Mouse (Mus musculus) CH12.LX (cell line): ENCODE data around the gene S100a2. TPM values are rescaled to one million over a fixed set of nuclear protein-coding genes. Genes with fewer than 3 reads are reported as not detected.

Experiments
- DNase-seq: peaks from one replicate; pipeline ENCODE4 v3.0.0-alpha.2; 2013; ENCODE audit errors: extremely low read depth
- H3K27ac ChIP-seq: 2 replicates; pipeline ENCODE4 v1.5.1; 2012; ENCODE audit warnings: low read depth, mild to moderate bottlenecking, control low read depth, moderate library complexity; ENCODE audit not compliant: insufficient read depth
- H3K27me3 ChIP-seq: replicated peaks from 2 replicates; pipeline ENCODE3; 2012; ENCODE audit warnings: inconsistent platforms
- H3K36me3 ChIP-seq, 2 experiments: replicated peaks in 1 of 2; 2 replicates each; pipeline versions ENCODE3 to v1.6.1; 2012; ENCODE audit warnings: inconsistent platforms in 1 of 2, low read length in 1 of 2, mild to moderate bottlenecking in 1 of 2, mixed read lengths in 1 of 2, moderate library complexity in 1 of 2; ENCODE audit not compliant: control insufficient read depth in 1 of 2, insufficient read depth in 1 of 2
- H3K4me1 ChIP-seq, 2 experiments: 2 replicates each; pipeline ENCODE4 v1.6.1; 2012; ENCODE audit warnings: inconsistent platforms in 1 of 2, moderate library complexity in 1 of 2; ENCODE audit not compliant: insufficient read depth in 2 of 2, control insufficient read depth in 1 of 2
- H3K4me2 ChIP-seq: 2 replicates; pipeline ENCODE4 v1.6.1; 2012; ENCODE audit warnings: low read depth, mild to moderate bottlenecking, control low read depth; ENCODE audit not compliant: poor library complexity, insufficient read depth, severe bottlenecking
- H3K4me3 ChIP-seq, 3 experiments: fragments of 150-350 bp in 1 of 3; sonication (generic) in 1 of 3; replicated peaks in 1 of 3; 2 replicates each; pipeline versions ENCODE3 to v1.5.1; 2011 to 2012; ENCODE audit warnings: low read depth in 2 of 3, low read length in 2 of 3, mild to moderate bottlenecking in 2 of 3, moderate library complexity in 2 of 3, control low read depth in 1 of 3, improper control_type of control experiment in 1 of 3, inconsistent platforms in 1 of 3, mixed read lengths in 1 of 3; ENCODE audit not compliant: poor library complexity in 1 of 3
- H3K79me2 ChIP-seq: replicated peaks from 2 replicates; pipeline ENCODE4 v1.6.1; 2012; ENCODE audit warnings: mild to moderate bottlenecking, moderate library complexity; ENCODE audit not compliant: control insufficient read depth, poor library complexity, insufficient read depth, severe bottlenecking; ENCODE audit errors: extremely low read depth
- H3K9ac ChIP-seq: 2 replicates; pipeline ENCODE4 v1.6.1; 2012; ENCODE audit warnings: low read depth, mild to moderate bottlenecking, control low read depth, moderate library complexity; ENCODE audit not compliant: insufficient read depth
- H3K9me3 ChIP-seq: replicated peaks from 2 replicates; pipeline ENCODE3; 2012; ENCODE audit warnings: low read length, inconsistent platforms, mixed read lengths
- CHD2 ChIP-seq: IDR thresholded peaks from 2 replicates; pipeline ENCODE4 v1.6.1; 2011; ENCODE audit warnings: low read length, improper control_type of control experiment
- CTCF ChIP-seq, 2 experiments: IDR thresholded peaks in 1 of 2; conservative IDR thresholded peaks in 1 of 2; 2 replicates each; pipeline ENCODE4 v1.5.1; 2011 to 2012; ENCODE audit warnings: low read depth in 2 of 2, low read length in 2 of 2, improper control_type of control experiment in 1 of 2, inconsistent platforms in 1 of 2, mild to moderate bottlenecking in 1 of 2, moderate library complexity in 1 of 2
- ELF1 ChIP-seq: IDR thresholded peaks from 2 replicates; pipeline ENCODE4 v1.6.1; 2014; ENCODE audit warnings: low read depth, mild to moderate bottlenecking, inconsistent platforms, low read length, improper control_type of control experiment
- ETS1 ChIP-seq: conservative IDR thresholded peaks from 2 replicates; pipeline ENCODE4 v1.6.1; 2012; ENCODE audit warnings: low read depth, mild to moderate bottlenecking, inconsistent platforms, low read length, improper control_type of control experiment, moderate library complexity
- HCFC1 ChIP-seq: IDR thresholded peaks from 2 replicates; pipeline ENCODE4 v1.6.1; 2012; ENCODE audit warnings: low read depth, mild to moderate bottlenecking, inconsistent platforms, low read length, improper control_type of control experiment
- JUN ChIP-seq: IDR thresholded peaks from 2 replicates; pipeline ENCODE4 v1.6.1; 2011; ENCODE audit warnings: low read depth, mild to moderate bottlenecking, low read length, improper control_type of control experiment, moderate library complexity; ENCODE audit not compliant: insufficient read depth
- MAFK ChIP-seq: IDR thresholded peaks from 2 replicates; pipeline ENCODE4 v1.6.1; 2011; ENCODE audit warnings: low read length, improper control_type of control experiment; ENCODE audit not compliant: insufficient replicate concordance
- MEF2A ChIP-seq: IDR thresholded peaks from 2 replicates; pipeline ENCODE4 v1.6.1; 2014; ENCODE audit warnings: low read depth, mild to moderate bottlenecking, inconsistent platforms, low read length, improper control_type of control experiment, borderline replicate concordance
- MYC ChIP-seq: IDR thresholded peaks from 2 replicates; pipeline ENCODE4 v1.6.1; 2011; ENCODE audit warnings: low read depth, mild to moderate bottlenecking, improper control_type of control experiment, low read length
- NELFE ChIP-seq: IDR thresholded peaks from 2 replicates; pipeline ENCODE4 v1.6.1; 2011; ENCODE audit warnings: low read depth, low read length, improper control_type of control experiment
- NRF1 ChIP-seq: IDR thresholded peaks from 2 replicates; pipeline ENCODE4 v1.6.1; 2014; ENCODE audit warnings: low read depth, mild to moderate bottlenecking, inconsistent platforms, low read length, improper control_type of control experiment, moderate library complexity
- PAX5 ChIP-seq: IDR thresholded peaks from 2 replicates; pipeline ENCODE4 v1.6.1; 2012; ENCODE audit warnings: low read length, inconsistent platforms, mixed read lengths
- POLR2A ChIP-seq: IDR thresholded peaks from 2 replicates; pipeline ENCODE4 v1.6.1; 2011; ENCODE audit warnings: low read depth, mild to moderate bottlenecking, improper control_type of control experiment, low read length
- POLR2AphosphoS2 ChIP-seq: IDR thresholded peaks from 2 replicates; pipeline ENCODE4 v1.6.1; 2011; ENCODE audit warnings: low read depth, low read length, improper control_type of control experiment
- RAD21 ChIP-seq: IDR thresholded peaks from 2 replicates; pipeline ENCODE4 v1.6.1; 2011; ENCODE audit warnings: low read depth, mild to moderate bottlenecking, low read length, improper control_type of control experiment, moderate library complexity
- RCOR1 ChIP-seq: conservative IDR thresholded peaks from 2 replicates; pipeline ENCODE4 v1.6.1; 2012; ENCODE audit warnings: low read depth, mild to moderate bottlenecking, inconsistent platforms, low read length, improper control_type of control experiment
- SIN3A ChIP-seq: IDR thresholded peaks from 2 replicates; pipeline ENCODE4 v1.6.1; 2012; ENCODE audit warnings: low read length, improper control_type of control experiment, inconsistent platforms
- SMC3 ChIP-seq: IDR thresholded peaks from 2 replicates; pipeline ENCODE4 v1.6.1; 2011; ENCODE audit warnings: low read depth, low read length, improper control_type of control experiment
- USF1 ChIP-seq: IDR thresholded peaks from 2 replicates; pipeline ENCODE4 v1.6.1; 2014; ENCODE audit warnings: low read depth, mild to moderate bottlenecking, inconsistent platforms, low read length, improper control_type of control experiment
- USF2 ChIP-seq: conservative IDR thresholded peaks from 2 replicates; pipeline ENCODE4 v1.6.1; 2011; ENCODE audit warnings: low read depth, low read length, improper control_type of control experiment
- ZC3H11A ChIP-seq: IDR thresholded peaks from 2 replicates; pipeline ENCODE4 v1.6.1; 2012; ENCODE audit warnings: low read depth, mild to moderate bottlenecking, inconsistent platforms, low read length, improper control_type of control experiment
- ZKSCAN1 ChIP-seq: IDR thresholded peaks from 2 replicates; pipeline ENCODE4 v1.6.1; 2012; ENCODE audit warnings: low read depth, inconsistent platforms, low read length, improper control_type of control experiment, borderline replicate concordance
- ZMIZ1 ChIP-seq: IDR thresholded peaks from 2 replicates; pipeline ENCODE4 v1.6.1; 2012; ENCODE audit warnings: low read depth, mild to moderate bottlenecking, inconsistent platforms, low read length, improper control_type of control experiment
- ZNF384 ChIP-seq: IDR thresholded peaks from 2 replicates; pipeline ENCODE4 v1.6.1; 2012; ENCODE audit warnings: low read depth, low read length, improper control_type of control experiment, inconsistent platforms
- dilution Hi-C: fragments of 300-500 bp; cut with MboI; formaldehyde crosslinking; loops from 2 replicates; pipeline ENCODE4 v1.14.3; 2020; ENCODE audit warnings: low sequenced_read_pairs; ENCODE audit not compliant: extremely low pct_unique_long_range_greater_than_20kb, extremely low pct_ligation_motif_present
- in situ Hi-C: fragments of 300-500 bp; cut with MboI; formaldehyde crosslinking; loops from 3 replicates; pipeline ENCODE4 v1.14.3; 2019; ENCODE audit warnings: low sequenced_read_pairs, low pct_ligation_motif_present, low pct_unique_long_range_greater_than_20kb, mixed read lengths
- polyA plus RNA-seq: library from polyadenylated mRNA; unstranded; fragments of >175 nt; gene quantifications from 2 replicates; pipeline ENCODE4 v1.2.1, GENCODE M21; 2012; ENCODE audit warnings: low read depth; ENCODE audit not compliant: insufficient read length
- total RNA-seq, 2 experiments: library from RNA; depleted of rRNA; stranded (reverse); fragments of 300-350 nt in 1 of 2; fragments of >200 nt in 1 of 2; gene quantifications; 2 replicates each; pipeline ENCODE4 v1.2.3; 2012 to 2014

Gene S100a2
- total and polyA plus RNA-seq, 3 experiments = not detected

DNA sequence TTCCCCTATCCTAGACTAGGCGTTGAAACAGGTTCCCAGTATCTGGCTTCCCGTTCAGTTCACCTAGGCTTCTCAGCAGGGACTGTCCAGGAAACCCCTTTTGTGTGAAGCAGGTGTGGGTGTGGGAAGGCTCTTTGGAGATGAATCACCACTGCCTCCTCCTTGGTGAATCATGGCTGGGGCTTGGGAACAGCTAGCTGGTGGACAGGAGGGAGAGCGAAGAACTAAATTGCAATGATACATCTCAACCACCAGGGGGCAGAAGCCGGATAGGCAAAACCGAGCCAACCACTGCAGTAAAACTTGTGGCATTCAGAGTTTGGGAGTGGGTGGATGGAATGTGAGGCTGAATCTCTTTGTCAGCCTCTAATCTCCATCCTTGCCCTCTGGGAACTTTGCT, 4.5 kb upstream of the S100a2 start:
- H3K9ac ChIP-seq = no peak overlapping the region
- peaks cover 23 to 50% of the 10 kb centered on the region in 2 experiments for H3K4me1 ChIP-seq
- no peak overlapping the region for H3K4me2 ChIP-seq
- in situ Hi-C loops (no loop called here), dilution Hi-C loops (no loop called here)
- H3K27me3 ChIP-seq = no peaks in the 10 kb centered on the region
- H3K4me3 ChIP-seq = no peak overlapping the region
- no peaks in the 10 kb centered on the region for H3K9me3 ChIP-seq
- no peaks in the 10 kb centered on the region for H3K36me3 ChIP-seq
- no peaks in the 10 kb centered on the region for H3K79me2 ChIP-seq
- DNase-seq = peak; percentile 61
- no peak overlapping the region for H3K27ac ChIP-seq
- no peak for TF ChIP-seq ZC3H11A
- no peak for TF ChIP-seq MYC
- no peak for TF ChIP-seq HCFC1
- TF ChIP-seq USF2 = no peak
- no peak for TF ChIP-seq NRF1
- no peak for TF ChIP-seq ETS1
- TF ChIP-seq SIN3A = no peak
- TF ChIP-seq CTCF (conservative IDR thresholded peaks at IDR 0.05 in 1 of 2, IDR thresholded peaks at IDR 0.05 in 1 of 2; ENCODE audit: low read depth in 2 of 2, low read length in 2 of 2) = peak; percentile 84 to 87
- no peak for TF ChIP-seq CHD2
- TF ChIP-seq POLR2AphosphoS2 = no peak
- no peak for TF ChIP-seq JUN
- TF ChIP-seq RCOR1 = no peak
- no peak for TF ChIP-seq ELF1
- no peak for TF ChIP-seq ZKSCAN1
- no peak for TF ChIP-seq PAX5
- TF ChIP-seq RAD21 = peak; percentile 65
- no peak for TF ChIP-seq NELFE
- TF ChIP-seq USF1 = no peak
- TF ChIP-seq POLR2A = no peak
- TF ChIP-seq MAFK = no peak
- TF ChIP-seq SMC3 = peak; percentile 91

DNA sequence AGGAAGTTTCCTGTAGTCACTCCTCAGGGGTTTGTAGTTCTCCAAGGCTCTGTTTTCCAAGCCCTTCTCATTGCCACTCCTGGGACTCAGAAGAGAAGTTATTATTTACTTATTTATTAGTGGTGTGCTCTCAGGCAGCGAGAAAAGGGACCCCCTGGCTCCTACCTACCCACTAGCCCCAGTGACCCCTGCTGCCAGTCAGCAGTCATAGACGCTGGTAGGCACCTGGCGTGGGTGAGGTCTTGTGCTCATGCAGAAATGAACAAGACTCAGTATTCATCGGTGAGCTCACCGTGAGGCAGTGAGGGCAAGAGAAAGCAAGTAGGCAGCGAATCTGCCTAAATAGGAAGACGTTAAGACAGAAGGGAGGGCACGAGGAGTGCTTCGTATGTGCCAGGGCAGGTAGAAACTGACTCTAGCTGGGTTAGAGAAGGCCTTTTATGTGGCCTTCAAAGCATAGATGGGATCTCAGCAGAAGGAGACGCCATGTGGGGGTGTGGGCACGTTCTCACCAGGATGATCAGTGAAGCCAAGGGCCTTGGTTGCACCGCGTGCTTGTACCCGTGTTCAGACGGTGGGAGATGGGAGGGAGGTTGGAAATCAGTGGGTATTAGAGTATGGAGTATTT, 3.9 kb upstream of the S100a2 start:
- Histone ChIP-seq H3K9me3 (no peaks in the 10 kb centered on the region), H3K27ac (no peak overlapping the region), H3K4me1 (peaks cover 23 to 50% of the 10 kb centered on the region in 2 experiments), H3K36me3 (no peaks in the 10 kb centered on the region), H3K27me3 (no peaks in the 10 kb centered on the region), H3K9ac (no peak overlapping the region), H3K79me2 (no peaks in the 10 kb centered on the region), H3K4me2 (no peak overlapping the region), H3K4me3 (no peak overlapping the region)
- DNase-seq = peak; percentile 21
- in situ Hi-C loops = no loop called here
- TF ChIP-seq USF2 (no peak), ZMIZ1 (no peak), NRF1 (no peak), MEF2A (no peak), RAD21 (no peak), CHD2 (no peak), ZNF384 (no peak), RCOR1 (no peak), ELF1 (no peak)
- dilution Hi-C loops = no loop called here
